Mouse (Mus musculus) natural killer cell, adult 2 months (primary cell): ENCODE measurements around the gene Ak9.
A peak's percentile ranks its signal among the peaks of the same experiment; 100 is the strongest.
"Not testable (repeated sequence)": the region's sequence is repeated elsewhere in the genome, so short reads cannot be mapped to it uniquely, and the experiment has no call there.

Source experiments
- DNase-seq, 2 experiments: peaks; one replicate each; pipeline ENCODE4 v3.0.0; 2022; ENCODE audit warnings: low spot score in 2 of 2

The Ak9 gene

GRCm38 (mm10) chr10:41332533-41333043 lies 28.8 kb downstream of the Ak9 start:
- DNase-seq = no peak

DNA sequence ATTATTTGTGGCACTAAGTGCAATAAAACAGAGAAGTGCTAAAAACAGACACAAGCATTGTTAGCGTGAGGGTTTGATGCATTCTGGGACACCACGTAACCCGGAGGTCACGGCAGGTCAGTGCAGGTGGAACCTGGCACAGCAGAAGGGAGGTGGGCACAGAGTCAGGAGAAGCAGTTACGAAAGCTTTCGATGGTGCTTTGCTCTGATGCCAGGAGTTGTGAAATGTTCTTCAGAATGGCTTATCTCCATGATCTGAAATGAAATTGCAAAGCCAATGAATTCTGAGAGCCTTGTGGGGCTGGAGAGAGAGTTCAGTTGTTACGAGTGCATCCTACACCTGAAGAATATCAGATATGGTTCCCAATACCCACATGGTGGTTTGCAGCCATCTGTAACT lies 37.6 kb downstream of the Ak9 start:
- no peak for DNase-seq

DNA sequence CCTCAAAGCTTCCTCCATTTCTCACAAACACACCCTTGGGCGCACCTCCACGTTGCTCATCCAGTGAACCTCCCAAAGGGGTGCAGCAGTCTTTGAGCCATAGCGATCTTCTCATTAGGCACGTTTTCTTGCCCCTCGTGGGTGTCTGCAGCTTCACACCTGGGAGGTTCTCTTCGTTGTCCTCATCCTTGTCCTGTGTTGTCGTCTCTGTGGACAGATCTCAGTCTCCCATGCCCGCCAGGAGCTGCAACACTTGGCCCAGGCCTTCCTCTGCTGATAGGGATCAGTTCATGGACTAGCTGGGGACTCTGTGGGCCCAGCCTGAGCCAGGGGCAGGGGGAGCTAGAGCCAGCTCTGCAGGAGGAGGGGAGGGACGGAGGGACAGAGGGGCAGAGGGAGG lies 61.3 kb downstream of the Ak9 start:
- no peak for DNase-seq

GRCm38 (mm10) chr10:41380466-41380865 lies 76.7 kb downstream of the Ak9 start:
- no peak for DNase-seq

- DNase-seq = peak; percentile 59 to 86
Observed at GRCm38 (mm10) chr10:41385506-41386221, 81.9 kb downstream of the Ak9 start.

DNA sequence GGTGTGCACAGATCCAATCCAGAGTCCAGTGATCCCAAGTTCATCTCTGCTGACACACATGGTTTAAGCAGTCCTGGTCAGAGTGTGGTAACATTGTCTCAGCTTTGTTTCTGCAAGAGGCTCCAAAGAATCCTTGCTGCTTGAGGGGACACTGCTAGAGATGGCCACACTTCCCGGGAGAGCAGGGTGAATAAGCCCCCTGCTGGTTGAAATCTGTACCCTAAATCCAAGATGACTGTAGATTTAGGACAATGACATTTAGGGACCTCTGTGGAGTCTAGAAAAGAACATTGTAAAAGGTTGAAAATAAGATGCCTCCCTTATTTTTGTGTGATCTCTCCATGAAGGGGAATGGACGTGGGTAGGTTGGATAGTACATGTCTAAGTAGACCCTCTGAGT lies 89.8 kb downstream of the Ak9 start:
- DNase-seq = no peak

- no peak for DNase-seq
Observed at GRCm38 (mm10) chr10:41401097-41401496, 97.3 kb downstream of the Ak9 start.

- DNase-seq = no peak
Observed at GRCm38 (mm10) chr10:41403364-41403763, 99.6 kb downstream of the Ak9 start.

GRCm38 (mm10) chr10:41403893-41404612 lies 100.3 kb downstream of the Ak9 start:
- no peak for DNase-seq

- not testable (repeated sequence) for DNase-seq
Observed at GRCm38 (mm10) chr10:41410176-41410575, 106.4 kb downstream of the Ak9 start.

DNA sequence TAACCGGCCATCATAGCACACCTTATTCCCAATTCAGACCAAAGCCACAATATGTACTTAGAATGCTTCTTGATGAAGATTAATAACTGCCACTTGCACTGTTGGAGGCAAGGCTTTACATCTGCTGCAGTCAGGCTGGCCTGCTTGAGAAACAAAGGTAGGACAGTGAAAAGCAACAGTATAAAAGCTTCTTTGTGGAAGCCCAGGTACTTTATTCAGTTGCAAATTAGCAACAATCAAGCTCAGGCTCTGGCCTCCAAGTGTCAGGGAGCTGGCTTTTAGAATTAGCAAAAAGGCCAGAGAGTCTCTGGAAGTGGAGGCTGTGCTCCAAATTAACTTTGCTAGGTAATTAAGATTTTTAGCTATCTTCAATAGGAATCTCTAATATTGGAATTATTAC lies 107.0 kb downstream of the Ak9 start:
- DNase-seq = not testable (repeated sequence)

GRCm38 (mm10) chr10:41413471-41413870 lies 109.7 kb downstream of the Ak9 start:
- not testable (repeated sequence) for DNase-seq

GRCm38 (mm10) chr10:41415368-41415767 lies 111.6 kb downstream of the Ak9 start:
- DNase-seq = not testable (repeated sequence)

DNA sequence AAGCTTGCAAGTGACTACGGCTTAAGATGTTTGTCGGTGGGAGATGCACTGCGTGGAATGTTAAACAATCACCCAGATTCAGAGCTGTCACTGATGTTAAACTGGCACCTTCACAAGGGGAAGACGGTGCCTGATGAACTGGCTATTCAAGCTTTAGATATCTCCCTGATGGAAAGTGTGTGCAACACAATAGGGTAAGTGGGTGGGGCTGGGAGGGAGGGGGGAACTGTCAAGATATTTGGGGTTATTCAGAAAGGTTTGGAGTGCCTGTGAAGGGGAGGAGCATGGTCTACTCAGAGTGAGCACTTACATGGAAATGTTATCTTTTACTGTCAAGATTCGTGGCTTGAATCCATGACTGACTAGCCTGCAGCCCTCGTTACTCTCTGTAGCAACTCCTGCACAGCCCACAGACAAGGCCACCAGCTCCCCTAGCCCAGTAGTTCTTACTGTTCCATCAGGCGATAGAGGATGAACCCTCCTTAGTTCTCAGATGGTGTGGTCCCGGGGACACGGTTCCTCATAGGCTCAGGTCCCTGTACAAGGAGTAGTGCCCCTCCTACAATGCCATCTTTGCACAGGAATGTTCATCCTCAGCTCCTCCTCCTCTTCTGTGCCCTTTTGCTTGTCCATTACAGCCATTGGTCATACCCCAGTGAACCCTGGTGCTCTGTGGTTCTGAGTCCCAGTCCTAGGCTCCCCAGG lies 116.9 kb downstream of the Ak9 start:
- no peak for DNase-seq

GRCm38 (mm10) chr10:41423681-41424080 lies 119.9 kb downstream of the Ak9 start:
- DNase-seq = no peak

DNA sequence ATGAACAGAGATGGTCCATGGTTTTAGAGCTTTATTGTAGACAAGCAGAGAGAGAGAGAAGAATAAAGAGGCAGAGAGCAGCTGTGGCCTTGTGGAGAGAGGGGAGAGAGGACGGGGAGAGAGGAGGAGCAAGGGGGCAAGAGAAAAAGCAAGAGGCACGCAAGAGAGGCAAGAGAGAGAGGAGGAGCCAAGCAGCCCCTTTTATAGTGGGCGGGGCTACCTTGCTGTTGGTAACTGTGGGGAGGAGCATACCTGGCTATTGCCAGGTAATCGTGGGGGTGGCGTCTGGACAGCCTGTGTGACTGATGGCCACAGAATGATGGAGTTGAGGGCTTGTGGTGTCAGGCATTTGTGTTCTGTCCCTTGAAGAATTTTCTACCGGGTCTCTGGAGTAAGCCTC lies 122.6 kb downstream of the Ak9 start:
- no peak for DNase-seq

- DNase-seq = peak; percentile 50 to 70
Observed at GRCm38 (mm10) chr10:41434624-41435023, 130.8 kb downstream of the Ak9 start.

DNA sequence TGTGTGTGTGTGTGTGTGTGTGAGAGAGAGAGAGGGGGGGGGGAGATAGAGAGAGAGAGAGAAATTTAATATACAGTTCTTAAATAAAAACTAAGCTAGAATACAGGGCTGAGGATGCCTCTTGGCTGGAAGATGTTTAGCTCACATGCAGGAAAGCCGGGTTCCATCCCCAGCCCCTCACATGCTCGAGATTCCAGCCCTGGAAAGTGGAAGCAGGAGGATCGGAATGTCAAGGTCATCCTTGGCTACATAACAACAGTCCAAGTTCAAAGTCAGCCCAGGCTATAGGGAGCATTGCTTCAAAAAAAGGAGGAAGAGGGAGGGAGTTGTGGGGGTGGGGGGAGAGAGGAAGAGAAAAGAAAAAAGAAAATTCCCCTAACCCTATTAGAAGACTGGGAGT lies 131.4 kb downstream of the Ak9 start:
- no peak for DNase-seq

GRCm38 (mm10) chr10:41448216-41448615 lies 144.4 kb downstream of the Ak9 start:
- no peak for DNase-seq

DNA sequence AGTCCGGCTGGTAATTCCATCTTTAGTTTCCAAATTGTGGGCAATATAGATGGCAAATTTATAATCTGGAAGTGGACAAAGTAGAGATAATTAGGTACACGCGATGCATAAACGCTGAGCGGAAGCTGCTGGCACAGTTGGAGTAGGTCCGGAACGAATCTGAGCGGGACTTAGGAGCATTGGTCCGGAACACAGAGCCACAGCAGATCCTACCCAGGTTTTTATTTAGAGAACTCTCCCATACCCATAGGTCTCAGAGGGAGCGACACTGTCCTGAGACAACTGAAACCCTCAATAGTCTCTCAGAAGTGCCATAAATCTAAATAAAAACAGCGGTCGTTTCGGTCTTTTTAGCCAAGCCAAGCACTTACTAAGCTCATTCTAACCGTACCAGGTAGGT lies 145.9 kb downstream of the Ak9 start:
- peak in 1 of 2 experiments; percentile 16 for DNase-seq

DNA sequence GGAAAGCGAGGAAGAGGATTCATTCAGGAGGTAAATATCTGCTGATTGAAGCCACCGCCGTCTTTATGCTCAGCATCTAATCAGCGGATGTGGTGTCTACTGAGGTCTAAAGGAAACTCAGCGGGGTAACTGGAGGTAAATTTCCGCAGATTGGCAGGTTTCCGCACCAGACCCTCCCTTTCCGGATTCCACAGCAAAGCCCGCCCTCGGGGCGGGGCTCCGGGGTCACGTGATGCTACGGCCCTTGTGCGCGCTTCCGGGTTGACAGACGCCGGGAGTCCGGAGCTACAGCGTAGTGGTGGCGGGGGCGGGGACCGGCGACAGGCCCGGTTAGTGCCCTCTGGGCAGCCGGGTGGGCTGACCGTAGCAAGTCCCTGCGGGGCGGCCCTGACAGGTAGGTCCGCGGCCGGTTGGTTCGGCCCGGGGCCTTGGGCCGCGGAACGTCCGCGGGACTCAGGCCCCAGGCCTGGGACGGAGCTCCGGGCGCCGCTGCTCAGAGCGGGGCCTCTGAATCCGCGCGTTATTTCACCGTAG lies 146.4 kb downstream of the Ak9 start, which contains the start of gene Zbtb24:
Gene Zbtb24 (plus strand): TSS at position 247 of the 534 bp plus-strand sequence.
- DNase-seq = peak; percentile 96 to 97
